Mouse (Mus musculus) embryonic facial prominence, embryonic 11.5 days (tissue): ENCODE measurements around the gene Arv1. TPM values are rescaled to one million over a fixed set of nuclear protein-coding genes. Genes with fewer than 3 reads are reported as not detected.

Experiments used
- ATAC-seq: fragments of 200-750 bp; cut with Nextera tagmentation; replicated peaks from 2 replicates; pipeline ENCODE4 v1.8.0; 2017; ENCODE audit warnings: low read depth; ENCODE audit not compliant: insufficient number of reproducible peaks, low FRiP score, low TSS enrichment
- DNase-seq: peaks from one replicate; pipeline ENCODE4 v3.0.0-alpha.2; 2015; ENCODE audit warnings: low spot score
- H3K27ac ChIP-seq: fragments of 300-500 bp; sonication (generic); replicated peaks from 2 replicates; pipeline ENCODE4 v1.5.1; 2014; ENCODE audit warnings: mild to moderate bottlenecking, low read depth, low read length, control low read depth
- H3K27me3 ChIP-seq: fragments of 300-500 bp; sonication (generic); 2 replicates; pipeline ENCODE4 v1.6.1; 2014; ENCODE audit warnings: mild to moderate bottlenecking, low read length, moderate library complexity, mixed read lengths; ENCODE audit not compliant: control insufficient read depth, insufficient read depth
- H3K36me3 ChIP-seq: fragments of 300-500 bp; sonication (generic); replicated peaks from 2 replicates; pipeline ENCODE4 v1.6.1; 2014; ENCODE audit warnings: low read depth, mild to moderate bottlenecking, low read length, moderate library complexity, mixed read lengths; ENCODE audit not compliant: control insufficient read depth, insufficient read depth
- H3K4me1 ChIP-seq: fragments of 300-500 bp; sonication (generic); 2 replicates; pipeline ENCODE4 v1.6.1; 2014; ENCODE audit warnings: low read length, mixed read lengths; ENCODE audit not compliant: control insufficient read depth, insufficient read depth
- H3K4me2 ChIP-seq: fragments of 300-500 bp; sonication (generic); 2 replicates; pipeline ENCODE4 v1.6.1; 2014; ENCODE audit warnings: low read depth, mild to moderate bottlenecking, control low read depth, low read length, moderate library complexity
- H3K4me3 ChIP-seq: fragments of 300-500 bp; sonication (generic); 2 replicates; pipeline ENCODE4 v1.5.1; 2014; ENCODE audit warnings: low read depth, low read length, control low read depth
- H3K9ac ChIP-seq: fragments of 300-500 bp; sonication (generic); replicated peaks from 2 replicates; pipeline ENCODE4 v1.6.1; 2014; ENCODE audit warnings: mild to moderate bottlenecking, control low read depth, low read length
- H3K9me3 ChIP-seq: fragments of 300-500 bp; sonication (generic); replicated peaks from 2 replicates; pipeline ENCODE4 v1.6.1; 2016; ENCODE audit warnings: mild to moderate bottlenecking, low read length, inconsistent platforms, mixed read lengths; ENCODE audit not compliant: control insufficient read depth
- WGBS: fragments of 180-500 bp; shearing (Covaris S2); extraction: QIAGEN DNeasy Blood & Tissue Kit; methylation state at CpG from one replicate; pipeline ENCODE4 v1.1.7; 2014; 5-methylcytosine and 5-hydroxymethylcytosine counted together
- polyA plus RNA-seq: library from polyadenylated mRNA; unstranded; fragments of >200 nt; fragmentation: Nextera tagmentation; extraction: Ambion mirVana; gene quantifications from 2 replicates; pipeline ENCODE4 v1.2.1, GENCODE M21; 2014

Arv1 gene
- polyA plus RNA-seq, 1 experiment from 2014 or later: 25.7 TPM

DNA sequence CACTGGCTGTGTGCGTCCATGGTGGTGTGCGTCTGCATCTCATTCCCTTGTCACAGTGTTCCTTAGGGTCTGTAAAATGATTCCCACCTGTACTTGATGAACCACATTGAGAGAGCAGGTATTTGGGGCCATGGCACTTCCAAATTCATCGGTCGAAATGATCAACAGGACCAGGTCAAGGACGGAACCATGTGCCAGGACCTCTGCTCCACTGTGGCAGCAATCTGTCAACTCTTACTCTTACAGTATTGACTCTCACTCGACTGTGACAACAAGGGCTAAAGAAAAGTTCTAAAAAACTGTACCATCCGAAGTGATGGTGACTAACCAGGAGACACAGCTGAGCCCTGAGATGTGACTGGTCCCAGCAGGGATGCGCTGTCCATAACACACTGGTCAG, 33.5 kb downstream of the Arv1 start:
- Histone ChIP-seq H3K4me3 (no peak overlapping the region), H3K9me3 (no peaks in the 10 kb centered on the region), H3K4me2 (no peak overlapping the region), H3K27me3 (peaks cover 22% of the 10 kb centered on the region), H3K9ac (no peak overlapping the region), H3K4me1 (peaks cover 7% of the 10 kb centered on the region; the same call in 1 of the 2 replicates), H3K27ac (no peak overlapping the region), H3K36me3 (no peaks in the 10 kb centered on the region)
- DNase-seq (no peak), ATAC-seq (no peak)
- 78% methylated on average over 8 of the region's 8 CpGs for WGBS

DNA sequence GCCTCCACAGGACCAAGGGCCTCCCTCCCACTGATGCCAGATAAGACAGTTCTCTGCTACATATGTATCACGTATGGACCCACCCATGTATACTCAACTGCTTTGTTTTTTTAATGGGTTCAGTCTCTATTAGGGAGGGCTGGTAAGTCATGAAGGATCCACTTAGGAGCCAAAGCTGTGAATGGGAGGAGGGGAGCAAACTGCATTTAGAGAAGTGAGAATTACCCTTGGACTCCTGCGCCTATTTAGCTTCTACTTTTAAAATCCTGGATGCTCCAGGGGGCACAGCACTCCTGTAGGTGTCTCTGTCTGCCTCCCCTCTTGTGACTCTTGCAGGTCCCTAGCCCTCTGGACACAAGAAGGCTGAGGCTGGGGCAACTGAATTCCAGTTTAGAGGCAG, 34.2 kb downstream of the Arv1 start:
- no peak for DNase-seq
- Histone ChIP-seq H3K4me3 (no peak overlapping the region), H3K4me2 (no peak overlapping the region), H3K27ac (no peak overlapping the region), H3K36me3 (no peaks in the 10 kb centered on the region), H3K27me3 (peaks cover 16% of the 10 kb centered on the region), H3K9me3 (no peaks in the 10 kb centered on the region), H3K4me1 (peaks cover 3% of the 10 kb centered on the region; the same call in 1 of the 2 replicates), H3K9ac (no peak overlapping the region)
- WGBS: 69% methylated on average over 2 of the region's 2 CpGs
- no peak for ATAC-seq

DNA sequence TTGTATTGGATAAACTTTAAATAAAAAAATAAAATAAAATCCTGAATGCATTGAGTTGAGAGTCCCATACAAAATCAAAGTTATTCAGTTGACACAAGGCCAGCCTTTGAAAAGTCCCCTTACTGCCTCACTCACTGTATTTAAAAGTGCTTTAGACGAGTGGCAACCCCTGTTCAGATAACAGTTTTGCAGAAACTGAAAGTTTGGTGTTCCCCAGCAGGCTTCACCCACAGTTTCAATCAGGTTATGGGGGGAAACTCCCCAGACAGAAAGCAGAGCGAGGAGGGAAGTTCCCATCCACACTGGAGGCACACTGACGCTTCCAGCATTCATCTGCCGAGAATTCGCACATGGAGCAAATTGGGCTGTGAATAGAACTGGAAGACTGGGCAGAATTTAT, 34.7 kb downstream of the Arv1 start:
- Histone ChIP-seq H3K36me3 (no peaks in the 10 kb centered on the region), H3K4me3 (no peak overlapping the region), H3K9me3 (no peaks in the 10 kb centered on the region), H3K4me1 (no peaks in the 10 kb centered on the region), H3K27ac (no peak overlapping the region), H3K9ac (no peak overlapping the region), H3K4me2 (no peak overlapping the region), H3K27me3 (peaks cover 11% of the 10 kb centered on the region)
- 61% methylated on average over 5 of the region's 5 CpGs for WGBS
- ATAC-seq (no peak), DNase-seq (no peak)

DNA sequence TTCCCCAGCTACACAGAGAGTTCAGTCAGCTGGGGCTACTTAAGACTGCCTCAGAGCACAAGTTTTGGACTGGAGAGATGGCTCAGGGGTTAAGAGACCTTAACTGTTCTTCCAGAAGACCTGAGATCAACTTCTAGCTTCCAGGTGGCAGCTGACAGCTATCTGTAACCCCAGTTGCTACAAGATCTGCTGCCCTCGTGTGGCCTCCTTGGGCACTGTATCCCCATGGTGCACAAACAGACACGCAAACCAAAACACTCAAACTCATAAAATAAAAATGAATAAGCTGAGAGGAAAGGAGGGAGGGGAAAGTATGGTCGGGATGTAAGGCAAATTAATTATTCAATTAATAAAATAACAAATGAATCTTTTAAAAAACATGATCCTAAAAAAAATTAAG, 36.6 kb downstream of the Arv1 start:
- DNase-seq (peak; percentile 49), ATAC-seq (no peak)
- 44% methylated on average over 3 of the region's 3 CpGs for WGBS
- Histone ChIP-seq H3K4me1 (no peaks in the 10 kb centered on the region), H3K4me2 (no peak overlapping the region), H3K9ac (no peak overlapping the region), H3K4me3 (no peak overlapping the region), H3K9me3 (no peaks in the 10 kb centered on the region), H3K27ac (no peak overlapping the region), H3K36me3 (no peaks in the 10 kb centered on the region), H3K27me3 (no peaks in the 10 kb centered on the region)

DNA sequence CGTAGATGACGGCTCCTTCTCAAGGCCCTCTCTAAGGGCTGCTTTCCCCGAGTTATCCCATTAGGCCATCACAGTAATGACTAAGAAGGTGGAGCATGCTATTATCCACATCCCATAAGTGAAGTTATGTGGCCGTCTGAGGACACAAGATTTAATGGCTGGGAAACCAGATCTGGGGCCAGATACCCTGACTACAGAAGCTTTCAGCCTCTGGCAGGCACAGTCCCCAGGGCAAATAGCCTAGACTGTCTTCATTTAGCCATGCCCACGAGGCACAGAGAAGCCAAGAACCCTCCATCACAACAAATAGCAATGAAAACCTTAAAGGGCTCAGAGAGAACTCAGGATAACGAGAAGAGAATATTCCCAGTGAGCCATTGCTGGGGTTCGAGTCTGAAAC, 41.1 kb downstream of the Arv1 start:
- Histone ChIP-seq H3K4me3 (no peak overlapping the region), H3K27ac (no peak overlapping the region), H3K4me2 (no peak overlapping the region), H3K27me3 (no peaks in the 10 kb centered on the region), H3K4me1 (no peaks in the 10 kb centered on the region), H3K36me3 (no peaks in the 10 kb centered on the region), H3K9me3 (no peaks in the 10 kb centered on the region), H3K9ac (no peak overlapping the region)
- WGBS: 55% methylated on average over 7 of the region's 7 CpGs
- ATAC-seq (no peak), DNase-seq (no peak)

DNA sequence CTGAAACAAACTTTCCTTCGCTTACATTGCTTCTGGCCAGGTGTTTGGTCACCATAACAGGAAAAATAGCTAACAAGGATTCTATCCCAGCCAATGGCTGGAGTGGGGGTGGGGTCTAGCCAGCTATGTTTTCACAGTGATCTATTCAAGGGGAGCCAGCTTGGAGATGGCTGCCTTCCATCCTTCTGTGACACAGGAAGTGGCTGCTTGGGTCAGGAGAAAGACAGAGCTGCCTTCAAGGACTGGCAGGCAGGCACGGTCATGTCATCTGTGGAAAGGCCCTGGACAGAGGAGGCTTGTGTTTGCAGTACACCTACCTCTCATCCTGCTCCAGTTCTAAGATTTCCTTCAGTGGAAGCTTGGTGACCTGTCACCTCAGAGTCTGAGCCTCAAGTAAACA, 50.5 kb downstream of the Arv1 start:
- WGBS: 60% methylated on average over 2 of the region's 2 CpGs
- no peaks in the 10 kb centered on the region for H3K4me1 ChIP-seq
- H3K36me3 ChIP-seq: no peaks in the 10 kb centered on the region
- H3K27me3 ChIP-seq: no peaks in the 10 kb centered on the region
- DNase-seq: no peak
- H3K9ac ChIP-seq: no peak overlapping the region
- no peak overlapping the region for H3K4me2 ChIP-seq
- no peak for ATAC-seq
- H3K4me3 ChIP-seq: no peak overlapping the region
- H3K9me3 ChIP-seq: no peaks in the 10 kb centered on the region
- no peak overlapping the region for H3K27ac ChIP-seq

DNA sequence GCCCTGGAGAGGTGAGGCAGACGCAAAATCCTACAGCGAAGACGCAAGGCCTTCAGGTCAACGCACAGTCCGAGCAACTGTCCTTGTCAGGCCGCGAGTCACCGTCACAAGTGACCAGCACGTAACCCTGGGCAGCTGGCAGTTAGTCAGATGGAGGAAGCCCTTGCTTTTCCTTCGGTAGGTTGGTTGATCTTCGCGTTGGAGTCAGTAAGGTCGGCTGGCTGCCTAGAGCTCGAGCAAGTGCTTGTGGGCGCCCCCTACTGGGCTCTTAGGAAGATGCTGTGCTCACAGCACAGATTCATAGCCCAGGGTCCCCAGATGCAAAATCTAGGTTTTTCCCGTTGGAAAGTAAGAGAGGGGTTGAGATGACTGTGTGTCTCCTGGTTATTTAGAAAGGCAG, 53.8 kb downstream of the Arv1 start:
- H3K36me3 ChIP-seq: no peaks in the 10 kb centered on the region
- H3K9me3 ChIP-seq: no peaks in the 10 kb centered on the region
- no peak overlapping the region for H3K4me2 ChIP-seq
- H3K9ac ChIP-seq: no peak overlapping the region
- no peaks in the 10 kb centered on the region for H3K27me3 ChIP-seq
- H3K4me3 ChIP-seq: no peak overlapping the region
- DNase-seq (peak; percentile 87), ATAC-seq (no peak)
- H3K4me1 ChIP-seq: no peaks in the 10 kb centered on the region
- H3K27ac ChIP-seq: no peak overlapping the region
- WGBS: 15% methylated on average over 16 of the region's 16 CpGs

DNA sequence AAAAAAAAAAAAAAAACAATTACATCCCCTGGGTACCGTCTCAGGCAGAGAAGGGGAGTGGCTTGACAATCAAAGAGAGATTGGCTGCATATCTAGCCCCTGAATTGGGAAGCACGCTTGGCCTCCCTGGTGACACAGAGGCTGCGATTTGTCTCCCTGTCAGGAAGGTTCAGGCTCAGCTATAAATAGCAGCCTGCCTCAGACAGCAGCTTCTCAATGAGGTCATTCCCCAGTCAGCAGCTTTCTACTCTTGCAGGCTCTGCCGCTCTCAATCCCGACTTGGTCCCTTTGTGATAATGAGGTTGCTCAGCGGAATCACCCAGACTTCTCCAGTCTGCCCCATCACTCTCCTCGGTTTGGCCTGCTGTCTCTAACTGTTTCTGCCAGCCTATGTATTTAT, 58.3 kb downstream of the Arv1 start:
- H3K9ac ChIP-seq: no peak overlapping the region
- peak; percentile 45 for DNase-seq
- ATAC-seq: no peak

More for the DNA sequence above, 58.3 kb downstream of the Arv1 start:
- Histone ChIP-seq H3K36me3 (no peaks in the 10 kb centered on the region), H3K4me3 (no peak overlapping the region), H3K4me1 (no peaks in the 10 kb centered on the region), H3K27ac (no peak overlapping the region), H3K9me3 (no peaks in the 10 kb centered on the region), H3K27me3 (no peaks in the 10 kb centered on the region), H3K4me2 (no peak overlapping the region)
- 26% methylated on average over 7 of the region's 7 CpGs for WGBS
